Mouse (Mus musculus) heart, adult 2 months (tissue): ENCODE data around the gene Nucb1. TPM values are rescaled to one million over a fixed set of nuclear protein-coding genes. Genes with fewer than 3 reads are reported as not detected.

Experiments used
- DNase-seq, 2 experiments: peaks; one replicate each; pipeline ENCODE4 v3.0.0; 2021
- H3K27ac ChIP-seq: fragments of 200-600 bp; 2 replicates; pipeline ENCODE4 v1.8.1; 2022
- H3K27me3 ChIP-seq: fragments of 200-500 bp; 2 replicates; pipeline ENCODE4 v1.6.1; 2012; ENCODE audit warnings: mild to moderate bottlenecking, low read length, inconsistent platforms, mixed read lengths; ENCODE audit not compliant: control insufficient read depth, insufficient read depth
- H3K36me3 ChIP-seq: fragments of 200-500 bp; 2 replicates; pipeline ENCODE4 v1.6.1; 2012; ENCODE audit warnings: low read length, inconsistent platforms; ENCODE audit not compliant: control insufficient read depth, insufficient read depth
- H3K4me1 ChIP-seq: fragments of 200-500 bp; 2 replicates; pipeline ENCODE4 v1.6.1; 2011; ENCODE audit warnings: low read length; ENCODE audit not compliant: control insufficient read depth, insufficient read depth
- H3K4me3 ChIP-seq: fragments of 200-600 bp; 2 replicates; pipeline ENCODE4 v1.8.1; 2022
- H3K79me2 ChIP-seq: fragments of 200-500 bp; replicated peaks from 2 replicates; pipeline ENCODE4 v1.6.1; 2012; ENCODE audit warnings: mild to moderate bottlenecking, inconsistent platforms, low read length, moderate library complexity, mixed read lengths; ENCODE audit not compliant: control insufficient read depth, insufficient read depth
- H3K9ac ChIP-seq: fragments of 200-500 bp; 2 replicates; pipeline ENCODE4 v1.6.1; 2012; ENCODE audit warnings: low read depth, mild to moderate bottlenecking, control low read depth, inconsistent platforms, low read length, mixed read lengths
- CTCF ChIP-seq: fragments of 200-600 bp; IDR thresholded peaks from 2 replicates; pipeline ENCODE4 v1.8.1; 2022; ENCODE audit warnings: antibody characterized with exemption, mild to moderate bottlenecking, moderate library complexity
- EP300 ChIP-seq: fragments of 200-500 bp; IDR thresholded peaks from 2 replicates; pipeline ENCODE4 v1.6.1; 2011; ENCODE audit warnings: low read depth, low read length, control low read depth; ENCODE audit not compliant: insufficient read depth
- POLR2A ChIP-seq: fragments of 200-500 bp; IDR thresholded peaks from 2 replicates; pipeline ENCODE4 v1.6.1; 2011; ENCODE audit warnings: mild to moderate bottlenecking, low read depth, low read length, control low read depth; ENCODE audit not compliant: insufficient read depth
- WGBS: fragments of 180-500 bp; shearing (Covaris S2); methylation state at CpG from one replicate; pipeline ENCODE4 v1.1.7; 2018; 5-methylcytosine and 5-hydroxymethylcytosine counted together
- intact Hi-C: fragments of 180-260 bp; cut with DNase I; formaldehyde crosslinking; loops from one replicate; pipeline ENCODE4 v1.15.1; 2025
- microRNA-seq, 2 experiments: library from miRNA; unstranded; fragments of <30 nt; microRNA quantifications; one replicate each; pipeline ENCODE4 v1.2.0; 2021
- polyA plus RNA-seq: library from polyadenylated mRNA; depleted of rRNA; stranded (reverse); fragments of >200 nt; gene quantifications from 2 replicates; pipeline ENCODE4 v1.2.3, GENCODE M21; 2012; rRNA removed
- total RNA-seq, 2 experiments: library from RNA; stranded (reverse); gene quantifications; 2 replicates each; pipeline ENCODE4 v1.2.3; 2021

The Nucb1 gene
- total and polyA plus RNA-seq, 3 experiments = 132 to 177 (median 152) TPM

- H3K9ac ChIP-seq = no peak overlapping the region
- no peaks in the 10 kb centered on the region; the same call in 1 of the 2 replicates for H3K36me3 ChIP-seq
- no peak overlapping the region for H3K4me3 ChIP-seq
- H3K27ac ChIP-seq = no peak overlapping the region
- TF ChIP-seq EP300 (no peak), POLR2A (no peak)
- H3K4me1 ChIP-seq = no peaks in the 10 kb centered on the region
- H3K79me2 ChIP-seq = no peaks in the 10 kb centered on the region
- intact Hi-C loops = no loop called here
- no peak for DNase-seq
- H3K27me3 ChIP-seq = no peaks in the 10 kb centered on the region
These were observed 63.6 kb downstream of the Nucb1 start for GRCm38 (mm10) chr7:45446589-45446988.

DNA sequence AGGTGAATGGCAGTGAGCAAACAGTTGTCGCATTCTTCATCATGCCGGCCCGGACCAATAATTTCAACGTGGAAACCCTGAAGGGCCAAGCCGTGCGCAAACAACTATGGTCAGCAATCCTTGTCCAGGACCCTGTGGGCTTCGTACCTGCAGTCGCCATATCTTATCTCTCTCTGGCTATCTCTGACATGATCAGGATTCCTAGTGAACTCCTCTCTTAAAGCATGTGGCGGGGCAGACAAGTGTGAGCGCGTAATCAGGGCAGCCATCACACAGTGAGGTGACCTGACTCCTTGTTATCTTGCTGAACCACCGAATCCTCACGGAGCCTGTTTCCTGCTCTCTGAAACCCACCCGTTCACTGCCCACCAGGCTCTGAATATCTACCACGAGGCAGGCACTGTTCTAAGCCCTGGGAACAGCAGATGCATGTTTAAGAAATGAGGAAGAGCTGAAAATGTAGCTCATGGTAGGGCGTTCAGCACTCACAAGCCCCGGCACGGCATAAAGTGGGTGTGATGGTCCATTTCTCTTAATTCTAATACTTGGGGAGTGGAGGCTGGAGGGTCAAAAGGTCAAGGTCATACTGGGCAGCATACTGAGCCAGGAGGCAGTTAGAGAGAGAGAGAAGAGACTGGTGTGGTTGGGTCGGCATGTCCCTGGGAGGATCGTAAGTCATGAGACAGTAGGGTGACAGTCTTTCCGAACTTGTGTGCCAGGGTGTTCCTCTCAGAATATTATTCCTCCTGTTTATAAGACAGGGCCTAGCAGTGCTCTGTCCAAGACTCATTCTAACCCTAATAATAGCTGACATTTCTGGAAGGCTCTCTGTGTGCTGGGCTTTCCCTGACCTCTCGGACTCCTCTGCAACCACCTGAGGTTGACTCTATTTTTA lies 66.4 kb downstream of the Nucb1 start:
- Histone ChIP-seq H3K36me3 (no peaks in the 10 kb centered on the region; the same call in 1 of the 2 replicates), H3K9ac (no peak overlapping the region), H3K4me1 (no peaks in the 10 kb centered on the region), H3K79me2 (no peaks in the 10 kb centered on the region), H3K27me3 (no peaks in the 10 kb centered on the region), H3K4me3 (no peak overlapping the region), H3K27ac (peak overlapping the region; percentile 68)
- TF ChIP-seq CTCF = no peak
- 0 out of 2 replicates have a peak, but pooled peaks have one; percentile 11 for TF ChIP-seq POLR2A
- TF ChIP-seq EP300 = peak; percentile 64; the same call in 1 of the 2 replicates
- WGBS = 74% methylated on average over 22 of the region's 22 CpGs
- no peak for DNase-seq
- intact Hi-C loops = no loop called here

Small RNA genes lying within 50 kb of the gene (microRNA-seq; reads per million reads assigned to microRNA genes)
- 0 reads per million in 2 experiments for gene Gm22133

Other genes with a start within 250 kb of the Nucb1 start
Only the 30 nearest of the 34 such genes appear.
- gene Trpm4, start 176.6 kb downstream of the Nucb1 start, total RNA-seq = 10 to 100 TPM; 21.0 to 21.4 TPM
- gene Trpm4, start 176.6 kb downstream of the Nucb1 start, polyA plus RNA-seq = 38.7 and 40.9 TPM in 2 replicates
- 1,000 to 10,000 TPM in 1 of 2 experiments, 100 to 1,000 TPM in 1; 863 to 1,007 TPM for gene Hrc, start 175.1 kb downstream of the Nucb1 start, total RNA-seq
- 383 and 578 TPM in 2 replicates for gene Hrc, start 175.1 kb downstream of the Nucb1 start, polyA plus RNA-seq
- gene Ppfia3, start 143.4 kb downstream of the Nucb1 start, total RNA-seq = under 1 TPM; 0.11 to 0.26 TPM
- gene Ppfia3, start 143.4 kb downstream of the Nucb1 start, polyA plus RNA-seq = 0.09 and 0.14 TPM in 2 replicates
- gene Lin7b, start 139.8 kb downstream of the Nucb1 start, total RNA-seq = 1 to 10 TPM; 1.0 to 1.6 TPM
- gene Lin7b, start 139.8 kb downstream of the Nucb1 start, polyA plus RNA-seq = 2.3 and 3.4 TPM in 2 replicates
- gene Snrnp70, start 114.7 kb downstream of the Nucb1 start, total RNA-seq = 10 to 100 TPM; 85.0 to 99.5 TPM
- 117 and 151 TPM in 2 replicates for gene Snrnp70, start 114.7 kb downstream of the Nucb1 start, polyA plus RNA-seq
- gene Kcna7, start 104.8 kb downstream of the Nucb1 start, total RNA-seq = 1 to 10 TPM; 5.9 to 6.0 TPM
- 6.7 and 7.6 TPM in 2 replicates for gene Kcna7, start 104.8 kb downstream of the Nucb1 start, polyA plus RNA-seq
- gene Ntf5, start 96.7 kb downstream of the Nucb1 start, total RNA-seq = under 1 TPM; 0.11 to 0.50 TPM
- 0.32 and 0.43 TPM in 2 replicates for gene Ntf5, start 96.7 kb downstream of the Nucb1 start, polyA plus RNA-seq
- not detected for gene Lhb, start 89.6 kb downstream of the Nucb1 start, total RNA-seq
- gene Lhb, start 89.6 kb downstream of the Nucb1 start, polyA plus RNA-seq = 0.84 TPM in 1 of 2 replicates, not detected in the other
- gene Gys1, start 75.6 kb downstream of the Nucb1 start, total RNA-seq = 100 to 1,000 TPM in 1 of 2 experiments, 10 to 100 TPM in 1; 96.9 to 115 TPM
- 111 and 135 TPM in 2 replicates for gene Gys1, start 75.6 kb downstream of the Nucb1 start, polyA plus RNA-seq
- 10 to 100 TPM; 26.5 to 26.9 TPM for gene Ruvbl2, start 72.3 kb downstream of the Nucb1 start, total RNA-seq
- 32.7 and 33.5 TPM in 2 replicates for gene Ruvbl2, start 72.3 kb downstream of the Nucb1 start, polyA plus RNA-seq
- gene Ftl1, start 50.5 kb downstream of the Nucb1 start, total RNA-seq = 100 to 1,000 TPM; 213 to 308 TPM
- gene Ftl1, start 50.5 kb downstream of the Nucb1 start, polyA plus RNA-seq = 505 and 903 TPM in 2 replicates
- 10 to 100 TPM; 21.9 to 25.9 TPM for gene Bax, start 43.5 kb downstream of the Nucb1 start, total RNA-seq
- 46.6 and 47.2 TPM in 2 replicates for gene Bax, start 43.5 kb downstream of the Nucb1 start, polyA plus RNA-seq
- not detected for gene Tulp2, start 28.5 kb downstream of the Nucb1 start, total RNA-seq
- gene Tulp2, start 28.5 kb downstream of the Nucb1 start, polyA plus RNA-seq = 0.20 and 0.27 TPM in 2 replicates
- 1 to 10 TPM; 4.8 to 8.1 TPM for gene Gm45808, start 23.6 kb downstream of the Nucb1 start, total RNA-seq
- gene Gm45808, start 23.6 kb downstream of the Nucb1 start, polyA plus RNA-seq = 1.6 and 2.5 TPM in 2 replicates
- gene Dhdh, start 21.6 kb downstream of the Nucb1 start, total RNA-seq = 1 to 10 TPM; 8.2 to 8.9 TPM
- gene Dhdh, start 21.6 kb downstream of the Nucb1 start, polyA plus RNA-seq = 6.4 and 10.1 TPM in 2 replicates
- gene Ppp1r15a, start 15.9 kb upstream of the Nucb1 start, total RNA-seq = 10 to 100 TPM; 27.3 to 29.6 TPM
- 20.9 and 36.0 TPM in 2 replicates for gene Ppp1r15a, start 15.9 kb upstream of the Nucb1 start, polyA plus RNA-seq
- 1 to 10 TPM; 2.9 to 3.2 TPM for gene Plekha4, start 15.9 kb upstream of the Nucb1 start, total RNA-seq
- 6.7 and 7.2 TPM in 2 replicates for gene Plekha4, start 15.9 kb upstream of the Nucb1 start, polyA plus RNA-seq
- gene Hsd17b14, start 44.5 kb upstream of the Nucb1 start, total RNA-seq = under 1 TPM in 1 of 2 experiments, not detected in 1; 0.76 TPM
- 0.45 and 0.47 TPM in 2 replicates for gene Hsd17b14, start 44.5 kb upstream of the Nucb1 start, polyA plus RNA-seq
- 100 to 1,000 TPM; 219 to 306 TPM for gene Bcat2, start 59.7 kb upstream of the Nucb1 start, total RNA-seq
- gene Bcat2, start 59.7 kb upstream of the Nucb1 start, polyA plus RNA-seq = 142 and 198 TPM in 2 replicates
- not detected for gene Fgf21, start 105.1 kb upstream of the Nucb1 start, total RNA-seq
- gene Fgf21, start 105.1 kb upstream of the Nucb1 start, polyA plus RNA-seq = not detected in 2 replicates
- gene Fut1, start 106.9 kb upstream of the Nucb1 start, total RNA-seq = not detected
- 0.25 TPM in 1 of 2 replicates, not detected in the other for gene Fut1, start 106.9 kb upstream of the Nucb1 start, polyA plus RNA-seq
- under 1 TPM; 0.26 to 0.27 TPM for gene Izumo1, start 111.4 kb upstream of the Nucb1 start, total RNA-seq
- 0.29 and 0.70 TPM in 2 replicates for gene Izumo1, start 111.4 kb upstream of the Nucb1 start, polyA plus RNA-seq
- 10 to 100 TPM; 25.0 to 25.5 TPM for gene Rasip1, start 117.1 kb upstream of the Nucb1 start, total RNA-seq
- 30.5 and 30.9 TPM in 2 replicates for gene Rasip1, start 117.1 kb upstream of the Nucb1 start, polyA plus RNA-seq
- 1 to 10 TPM; 3.8 to 4.0 TPM for gene Mamstr, start 129.6 kb upstream of the Nucb1 start, total RNA-seq
- gene Mamstr, start 129.6 kb upstream of the Nucb1 start, polyA plus RNA-seq = 11.3 and 12.0 TPM in 2 replicates
- gene Fut2, start 156.0 kb upstream of the Nucb1 start, total RNA-seq = under 1 TPM; 0.50 to 0.60 TPM
- 1.1 and 1.9 TPM in 2 replicates for gene Fut2, start 156.0 kb upstream of the Nucb1 start, polyA plus RNA-seq
- under 1 TPM; 0.18 to 0.26 TPM for gene Ntn5, start 173.6 kb upstream of the Nucb1 start, total RNA-seq
- 0.47 TPM in 1 of 2 replicates, not detected in the other for gene Ntn5, start 173.6 kb upstream of the Nucb1 start, polyA plus RNA-seq
- under 1 TPM; 0.16 to 0.25 TPM for gene Sec1, start 184.0 kb upstream of the Nucb1 start, total RNA-seq
- gene Sec1, start 184.0 kb upstream of the Nucb1 start, polyA plus RNA-seq = 0.16 and 0.41 TPM in 2 replicates
- gene Car11, start 189.4 kb upstream of the Nucb1 start, total RNA-seq = 1 to 10 TPM; 5.2 to 6.8 TPM
- 10.6 and 14.4 TPM in 2 replicates for gene Car11, start 189.4 kb upstream of the Nucb1 start, polyA plus RNA-seq
- 100 to 1,000 TPM in 1 of 2 experiments, 1 to 10 TPM in 1; 6.4 to 134 TPM for gene Dbp, start 194.7 kb upstream of the Nucb1 start, total RNA-seq
- 49.3 and 93.6 TPM in 2 replicates for gene Dbp, start 194.7 kb upstream of the Nucb1 start, polyA plus RNA-seq
- gene Rpl18, start 205.1 kb upstream of the Nucb1 start, total RNA-seq = 100 to 1,000 TPM; 496 to 617 TPM
- 580 and 697 TPM in 2 replicates for gene Rpl18, start 205.1 kb upstream of the Nucb1 start, polyA plus RNA-seq